8 mouse cellular contexts compared by ENCODE assay signal in the genomic region with DNA sequence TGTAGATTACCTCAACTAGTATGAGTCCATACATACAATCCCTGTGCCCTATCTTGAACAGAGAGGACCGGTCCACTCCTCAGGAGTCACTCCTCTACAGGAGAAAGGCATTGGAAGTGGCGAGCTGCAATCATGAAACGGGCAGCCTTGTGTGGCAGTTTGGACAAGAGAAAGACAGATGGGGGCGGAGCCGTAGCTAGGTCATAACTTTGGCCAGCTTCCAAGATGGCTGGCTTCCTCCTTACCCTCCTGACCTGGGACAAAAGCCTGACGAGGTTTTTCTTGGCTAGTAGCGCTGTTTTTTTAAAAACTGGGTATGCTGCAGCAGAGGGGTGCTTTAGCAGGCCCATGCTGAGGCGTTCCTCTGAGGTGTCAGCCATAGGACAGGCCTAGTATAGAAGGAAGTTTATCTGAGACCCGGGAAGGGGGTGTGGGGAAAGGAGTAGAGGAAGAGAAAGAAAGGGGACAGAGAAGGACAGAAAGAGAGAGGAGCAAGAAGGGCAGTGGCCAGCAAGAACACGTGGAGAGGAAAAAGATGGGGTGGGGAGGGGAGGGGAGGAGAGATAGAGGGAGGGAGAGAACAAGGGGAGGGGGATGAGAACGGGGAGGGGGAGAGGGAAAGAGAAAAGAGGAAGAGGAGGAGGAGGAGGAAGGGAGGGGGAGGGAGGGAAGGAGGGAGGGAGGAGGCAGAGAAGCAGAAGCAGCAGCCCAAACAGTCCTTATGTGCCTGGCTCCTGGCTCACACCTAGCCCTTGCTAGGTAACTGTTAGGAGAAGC. TPM values are rescaled to one million over a fixed set of nuclear protein-coding genes. Genes with fewer than 3 reads are reported as not detected.
DNase-seq lines count a peak whose midpoint lies in the region; ATAC-seq and TF ChIP-seq lines count a peak whose summit lies in the region.

No protein-coding gene starts in this region.

- ATAC-seq in hindbrain, postnatal 0 days = peak; percentile 21; the same call in 1 of the 2 replicates
- peak; percentile 23; the same call in 1 of the 2 replicates for ATAC-seq in limb, embryonic 12.5 days (ENCODE audit: insufficient number of reproducible peaks, insufficient read depth, low FRiP score, low TSS enrichment, low read depth)

- H3K4me1 ChIP-seq in hindbrain, postnatal 0 days (ENCODE audit: insufficient read depth, low read length) = peaks cover 15% of the 10 kb centered on the region
- peaks cover 29% of the 10 kb centered on the region for H3K4me1 ChIP-seq in limb, embryonic 12.5 days (replicated peaks)
- peaks cover 62% of the 10 kb centered on the region for H3K4me1 ChIP-seq in midbrain, embryonic 10.5 days

- H3K27me3 ChIP-seq in hindbrain, postnatal 0 days (ENCODE audit: insufficient read depth, low read length) = no peaks in the 10 kb centered on the region
- no peaks in the 10 kb centered on the region; the same call in 1 of the 2 replicates for H3K27me3 ChIP-seq in limb, embryonic 12.5 days
- peaks cover 18% of the 10 kb centered on the region for H3K27me3 ChIP-seq in midbrain, embryonic 10.5 days (ENCODE audit: low read depth, poor library complexity, severe bottlenecking)
- H3K27me3 ChIP-seq in splenic B cell, adult 2 months (ENCODE audit: control insufficient read depth, insufficient read depth, low read length, poor library complexity, severe bottlenecking) = no peaks in the 10 kb centered on the region

- peak overlapping the region; percentile 82 for H3K27ac ChIP-seq in hindbrain, postnatal 0 days
- peak overlapping the region; percentile 88 for H3K27ac ChIP-seq in limb, embryonic 12.5 days
- H3K27ac ChIP-seq in midbrain, embryonic 10.5 days (replicated peaks) = peak overlapping the region; percentile 84

- no peak overlapping the region; the same call in 1 of the 2 replicates for H3K4me3 ChIP-seq in hindbrain, postnatal 0 days (ENCODE audit: low read length)
- H3K4me3 ChIP-seq in limb, embryonic 12.5 days (replicated peaks) = peak overlapping the region; percentile 35; the same call in 1 of the 2 replicates
- H3K4me3 ChIP-seq in midbrain, embryonic 10.5 days = peak overlapping the region; percentile 54

- H3K36me3 ChIP-seq in hindbrain, postnatal 0 days (ENCODE audit: insufficient read depth, low read length) = no peaks in the 10 kb centered on the region
- no peaks in the 10 kb centered on the region for H3K36me3 ChIP-seq in limb, embryonic 12.5 days
- H3K36me3 ChIP-seq in midbrain, embryonic 10.5 days = no peaks in the 10 kb centered on the region
- H3K36me3 ChIP-seq in splenic B cell, adult 2 months (ENCODE audit: control insufficient read depth, insufficient read depth, low read length, poor library complexity, severe bottlenecking) = no peaks in the 10 kb centered on the region

- TF ChIP-seq CTCF in hindbrain, postnatal 0 days (IDR thresholded peaks at IDR 0.05; ENCODE audit: low read depth) = no peak

- peak; percentile 94 for DNase-seq in NIH3T3 (ENCODE audit: low read depth)
- peak; percentile 53 for DNase-seq in c-Kit-positive CD71-negative TER-119-negative erythroid progenitor cells, embryonic 14.5 days (ENCODE audit: low read depth)
- DNase-seq in gastrocnemius, postnatal 25 days = peak; percentile 70
- peak; percentile 65 for DNase-seq in hindbrain, postnatal 0 days (ENCODE audit: low spot score)
- no peak for DNase-seq in midbrain, embryonic 10.5 days (ENCODE audit: low spot score)
- DNase-seq in splenic B cell, adult 2 months (ENCODE audit: low read depth, low spot score) = peak; percentile 23
- DNase-seq in thymus, postnatal 36 days = no peak

- 23% methylated on average over 11 of the region's 11 CpGs for WGBS in hindbrain, postnatal 0 days
- WGBS in limb, embryonic 12.5 days = 43% methylated on average over 11 of the region's 11 CpGs
- WGBS in midbrain, embryonic 10.5 days = 46% methylated on average over 11 of the region's 11 CpGs

- H3K9ac ChIP-seq in hindbrain, postnatal 0 days (replicated peaks; ENCODE audit: low read length) = peak overlapping the region; percentile 62; the same call in 1 of the 2 replicates
- H3K9ac ChIP-seq in limb, embryonic 12.5 days (replicated peaks) = 0 out of 2 replicates have a peak overlapping the region, but pooled peaks have one; percentile 40

- H3K4me2 ChIP-seq in hindbrain, postnatal 0 days (ENCODE audit: low read depth, low read length) = peak overlapping the region; percentile 63
- H3K4me2 ChIP-seq in limb, embryonic 12.5 days = peak overlapping the region; percentile 64

- H3K9me3 ChIP-seq in hindbrain, postnatal 0 days (ENCODE audit: low read length) = no peaks in the 10 kb centered on the region
- no peaks in the 10 kb centered on the region for H3K9me3 ChIP-seq in limb, embryonic 12.5 days
- no peaks in the 10 kb centered on the region for H3K9me3 ChIP-seq in midbrain, embryonic 10.5 days (replicated peaks)

RNA-seq across cellular contexts. Expression of a gene that starts 0.8 kb away (rescaled TPM):
- total RNA-seq in gastrocnemius, postnatal 25 days (2021) = 1 to 10 TPM in 1 of 2 experiments, under 1 TPM in 1; 0.82 to 2.1 TPM
- 1.9 and 3.5 TPM in 2 replicates for total RNA-seq in hindbrain, postnatal 0 days (2014; rRNA removed)
- polyA plus RNA-seq in hindbrain, postnatal 0 days (2015; fragmentation: Nextera tagmentation; extraction: Ambion mirVana) = 2.6 and 3.7 TPM in 2 replicates
- 1.2 and 1.4 TPM in 2 replicates for polyA plus RNA-seq in limb, embryonic 12.5 days (2016; fragmentation: Nextera tagmentation; extraction: Ambion mirVana)
- polyA plus RNA-seq in midbrain, embryonic 10.5 days (2016; fragmentation: Nextera tagmentation; extraction: Ambion mirVana) = 0.46 and 0.83 TPM in 2 replicates

RNA-seq across cellular contexts. Expression of a gene that starts 26.4 kb away (rescaled TPM):
- total RNA-seq in gastrocnemius, postnatal 25 days (2021) = under 1 TPM; 0.72 to 0.99 TPM
- 13.6 and 22.2 TPM in 2 replicates for total RNA-seq in hindbrain, postnatal 0 days (2014; rRNA removed)
- polyA plus RNA-seq in hindbrain, postnatal 0 days (2015; fragmentation: Nextera tagmentation; extraction: Ambion mirVana) = 10.0 and 11.9 TPM in 2 replicates
- 14.5 and 15.4 TPM in 2 replicates for polyA plus RNA-seq in limb, embryonic 12.5 days (2016; fragmentation: Nextera tagmentation; extraction: Ambion mirVana)
- 17.5 and 19.4 TPM in 2 replicates for polyA plus RNA-seq in midbrain, embryonic 10.5 days (2016; fragmentation: Nextera tagmentation; extraction: Ambion mirVana)

Comparison
In these comparisons a context has a peak if more than half of its experiments do, and no peak if none do; other contexts are left out.
1. DNase-seq: peak in NIH3T3 (single experiment), c-Kit-positive CD71-negative TER-119-negative erythroid progenitor cells, embryonic 14.5 days (single experiment), gastrocnemius, postnatal 25 days (single experiment), hindbrain, postnatal 0 days (single experiment) and splenic B cell, adult 2 months (single experiment); none in midbrain, embryonic 10.5 days (single experiment) and thymus, postnatal 36 days (0 of 2).
2. Peak in every context shown above with its lines, with median percentiles within 50 percentile points of each other: H3K27ac ChIP-seq.